Mouse (Mus musculus) testis, adult 2 months (tissue): ENCODE data around the gene Pax7. TPM values are rescaled to one million over a fixed set of nuclear protein-coding genes. Genes with fewer than 3 reads are reported as not detected.

Experiments used
- H3K27ac ChIP-seq: fragments of 200-500 bp; 2 replicates; pipeline ENCODE4 v1.5.1; 2012; ENCODE audit warnings: low read depth, low read length; ENCODE audit not compliant: control insufficient read depth, insufficient read depth
- H3K27me3 ChIP-seq: fragments of 200-500 bp; 2 replicates; pipeline ENCODE4 v1.6.1; 2012; ENCODE audit warnings: mild to moderate bottlenecking, low read length, moderate library complexity; ENCODE audit not compliant: control insufficient read depth, insufficient read depth
- H3K36me3 ChIP-seq: fragments of 200-500 bp; 2 replicates; pipeline ENCODE4 v1.6.1; 2012; ENCODE audit warnings: mild to moderate bottlenecking, low read length; ENCODE audit not compliant: control insufficient read depth, insufficient read depth
- H3K4me1 ChIP-seq: fragments of 200-500 bp; 2 replicates; pipeline ENCODE4 v1.6.1; 2012; ENCODE audit warnings: low read length; ENCODE audit not compliant: control insufficient read depth, insufficient read depth
- H3K4me3 ChIP-seq: fragments of 200-500 bp; 2 replicates; pipeline ENCODE4 v1.5.1; 2012; ENCODE audit warnings: low read depth, mild to moderate bottlenecking, low read length, moderate library complexity, mixed read lengths; ENCODE audit not compliant: control insufficient read depth
- CTCF ChIP-seq: fragments of 200-500 bp; IDR thresholded peaks from 2 replicates; pipeline ENCODE4 v1.5.1; 2012; ENCODE audit warnings: low read depth, mild to moderate bottlenecking, inconsistent platforms, low read length, moderate library complexity; ENCODE audit not compliant: control insufficient read depth, insufficient read depth, insufficient replicate concordance
- POLR2A ChIP-seq: fragments of 200-500 bp; IDR thresholded peaks from 2 replicates; pipeline ENCODE4 v1.6.1; 2012; ENCODE audit warnings: low read depth, mild to moderate bottlenecking, inconsistent platforms, low read length, moderate library complexity; ENCODE audit not compliant: control insufficient read depth
- polyA plus RNA-seq: library from polyadenylated mRNA; depleted of rRNA; stranded (reverse); fragments of >200 nt; gene quantifications from 2 replicates; pipeline ENCODE4 v1.2.3, GENCODE M21; 2012

Pax7 gene
- polyA plus RNA-seq, 1 experiment = 0.02 TPM

DNA sequence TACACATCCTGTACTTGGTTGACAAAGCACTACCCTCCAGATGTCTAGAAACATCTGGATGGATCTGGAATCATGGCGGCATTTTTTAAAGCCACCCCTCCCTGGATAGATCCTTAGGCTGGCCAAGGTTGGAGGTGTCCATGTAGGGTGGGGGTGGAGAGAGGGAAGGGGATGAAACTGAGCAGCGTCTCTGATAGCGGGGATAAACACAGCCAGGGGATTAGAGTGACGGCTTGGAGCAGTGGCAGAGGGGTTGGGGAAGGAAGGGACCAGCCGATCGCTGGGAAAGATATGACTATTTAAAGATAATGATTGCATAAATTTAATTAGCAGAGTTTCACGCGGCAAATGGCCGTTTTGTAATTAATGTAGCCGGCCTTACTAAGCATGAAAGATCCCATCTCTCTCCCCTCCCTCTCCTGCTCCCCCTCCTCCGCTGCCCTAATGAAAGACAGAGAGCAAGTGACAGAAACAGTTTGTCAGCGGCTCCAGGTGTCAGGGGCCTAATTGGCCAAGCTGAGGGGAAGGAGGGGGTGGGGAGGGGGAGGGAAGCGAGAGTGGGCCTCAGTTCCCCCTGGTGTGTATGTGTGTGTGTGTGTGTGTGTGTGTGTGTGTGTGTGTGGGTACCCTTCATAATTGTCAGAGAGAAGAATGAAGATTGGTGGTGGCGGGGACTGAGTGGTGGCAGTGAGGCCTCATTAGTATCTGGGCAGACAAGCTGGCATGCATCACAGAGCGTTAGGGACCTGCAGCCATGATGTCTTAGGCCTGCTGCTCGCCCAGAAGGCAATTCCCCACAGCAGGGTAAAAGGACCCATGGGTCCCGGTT is 74.6 kb downstream of the Pax7 start:
- Histone ChIP-seq H3K27ac (no peak overlapping the region), H3K4me1 (no peaks in the 10 kb centered on the region; the same call in 1 of the 2 replicates), H3K27me3 (no peaks in the 10 kb centered on the region), H3K4me3 (no peak overlapping the region), H3K36me3 (no peaks in the 10 kb centered on the region)
- no peak for TF ChIP-seq POLR2A
- TF ChIP-seq CTCF = no peak

DNA sequence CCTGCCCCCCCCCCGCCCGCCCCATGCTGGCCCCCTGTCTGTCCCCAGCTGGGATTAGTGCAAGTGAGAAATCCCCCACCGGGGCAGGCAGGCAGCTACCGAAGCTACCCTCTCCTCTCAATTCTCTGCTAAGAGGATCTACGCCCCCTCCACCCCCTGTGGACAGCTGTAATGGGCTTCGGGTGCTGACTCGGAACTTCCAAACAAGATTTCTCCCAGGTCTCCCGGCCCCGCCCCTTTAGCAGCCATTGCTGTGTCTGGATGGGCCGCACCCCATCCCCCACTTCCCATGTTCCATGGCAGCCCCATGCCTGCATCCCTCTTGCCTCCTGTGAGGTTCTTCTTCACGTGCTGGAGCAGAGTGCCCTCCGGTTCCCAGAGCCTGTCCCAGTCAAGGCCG is 76.4 kb downstream of the Pax7 start:
- Histone ChIP-seq H3K4me3 (no peak overlapping the region), H3K4me1 (no peaks in the 10 kb centered on the region; the same call in 1 of the 2 replicates), H3K36me3 (no peaks in the 10 kb centered on the region), H3K27ac (no peak overlapping the region), H3K27me3 (no peaks in the 10 kb centered on the region)
- TF ChIP-seq POLR2A = no peak
- no peak for TF ChIP-seq CTCF

- Histone ChIP-seq H3K36me3 (no peaks in the 10 kb centered on the region), H3K27ac (no peak overlapping the region), H3K4me1 (no peaks in the 10 kb centered on the region), H3K4me3 (no peak overlapping the region), H3K27me3 (no peaks in the 10 kb centered on the region)
- TF ChIP-seq POLR2A (no peak), CTCF (no peak)
Observed at GRCm38 (mm10) chr4:139754148-139754710, 79.1 kb downstream of the Pax7 start.

DNA sequence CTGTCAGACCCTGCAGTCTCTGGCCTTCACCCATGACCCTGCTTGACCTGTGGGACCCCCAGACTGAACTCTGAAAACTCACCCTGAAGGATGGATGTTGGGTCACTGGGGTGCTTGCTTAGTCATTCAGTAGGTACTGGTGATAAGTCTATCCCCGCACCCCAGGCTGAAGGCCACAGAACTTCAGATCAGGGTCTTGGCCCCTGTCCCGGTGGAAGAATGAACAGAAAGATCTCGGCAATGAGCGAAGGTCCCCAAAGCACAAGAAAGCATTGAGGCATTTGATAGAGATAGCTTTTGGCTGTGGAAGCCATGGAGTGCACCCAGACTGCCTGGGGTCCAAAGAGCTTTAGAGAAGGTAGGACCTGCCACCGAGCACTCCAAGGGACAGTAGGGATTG is 82.4 kb downstream of the Pax7 start:
- no peaks in the 10 kb centered on the region for H3K36me3 ChIP-seq
- H3K27ac ChIP-seq = no peak overlapping the region
- no peaks in the 10 kb centered on the region for H3K27me3 ChIP-seq
- H3K4me1 ChIP-seq = no peaks in the 10 kb centered on the region
- TF ChIP-seq CTCF (no peak), POLR2A (no peak)
- H3K4me3 ChIP-seq = no peak overlapping the region

- Histone ChIP-seq H3K27me3 (no peaks in the 10 kb centered on the region), H3K4me1 (no peaks in the 10 kb centered on the region), H3K27ac (no peak overlapping the region), H3K36me3 (no peaks in the 10 kb centered on the region), H3K4me3 (no peak overlapping the region)
- no peak for TF ChIP-seq POLR2A
- no peak for TF ChIP-seq CTCF
Observed at GRCm38 (mm10) chr4:139747190-139747936, 86.0 kb downstream of the Pax7 start.

- TF ChIP-seq CTCF (no peak), POLR2A (no peak)
- Histone ChIP-seq H3K4me1 (no peaks in the 10 kb centered on the region), H3K27me3 (no peaks in the 10 kb centered on the region), H3K4me3 (no peak overlapping the region), H3K36me3 (no peaks in the 10 kb centered on the region), H3K27ac (no peak overlapping the region)
Observed at GRCm38 (mm10) chr4:139746177-139746576, 87.2 kb downstream of the Pax7 start.

- H3K4me1 ChIP-seq = no peaks in the 10 kb centered on the region
- H3K4me3 ChIP-seq = no peak overlapping the region
- no peaks in the 10 kb centered on the region for H3K36me3 ChIP-seq
- no peaks in the 10 kb centered on the region for H3K27me3 ChIP-seq
- H3K27ac ChIP-seq = no peak overlapping the region
- TF ChIP-seq CTCF (no peak), POLR2A (no peak)
Observed at GRCm38 (mm10) chr4:139744765-139745395, 88.4 kb downstream of the Pax7 start.
